Mouse (Mus musculus): ENCODE measurements around the gene Tktl1.

GRCm38 (mm10) chrX:74254888-74255565 is 78.0 kb downstream of the Tktl1 start:
- TF ChIP-seq CTCF (IDR thresholded peaks at IDR 0.05; ENCODE audit: low read depth) (peak; percentile 17; the same call in 1 of the 2 replicates), EP300 (IDR thresholded peaks at IDR 0.05; ENCODE audit: low read depth) (no peak)
